Mouse (Mus musculus) left cerebral cortex, postnatal 25 days (tissue): ENCODE measurements at regions not wholly inside any gene's neighbourhood (a gene's known extent, or its start where the extent isn't known, plus 50 kb on each side); places are given as distances from the start of the nearest gene placed in this dataset.

Source experiments
- DNase-seq, 2 experiments: peaks; one replicate each; pipeline ENCODE4 v3.0.0; 2022; ENCODE audit warnings: low spot score in 2 of 2, mixed read lengths in 1 of 2
- intact Hi-C: fragments of 180-260 bp; cut with DNase I; formaldehyde crosslinking; loops from one replicate; pipeline ENCODE4 v1.15.1; 2025

DNA sequence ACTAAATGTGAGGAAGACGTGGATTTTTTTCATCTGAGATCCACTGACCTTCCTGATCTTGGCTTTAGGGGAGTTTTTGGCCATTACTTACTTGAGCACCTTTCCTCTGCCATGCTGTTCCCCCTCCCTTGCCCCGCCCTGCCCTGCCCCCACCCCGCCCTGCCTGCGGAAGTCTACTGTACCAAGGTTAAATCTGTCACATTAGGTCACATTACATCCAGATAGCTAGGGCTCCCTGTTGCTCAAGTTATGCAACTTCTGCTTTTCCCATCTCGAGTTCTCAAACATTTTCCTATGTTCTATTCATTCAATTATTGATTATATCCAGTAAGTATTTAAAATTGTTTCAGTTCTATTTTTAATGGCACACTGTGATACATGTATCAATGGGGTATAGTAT, 144.7 kb upstream of the Cnot2 start:
- intact Hi-C loops, result no loop called here
- DNase-seq, result no peak

DNA sequence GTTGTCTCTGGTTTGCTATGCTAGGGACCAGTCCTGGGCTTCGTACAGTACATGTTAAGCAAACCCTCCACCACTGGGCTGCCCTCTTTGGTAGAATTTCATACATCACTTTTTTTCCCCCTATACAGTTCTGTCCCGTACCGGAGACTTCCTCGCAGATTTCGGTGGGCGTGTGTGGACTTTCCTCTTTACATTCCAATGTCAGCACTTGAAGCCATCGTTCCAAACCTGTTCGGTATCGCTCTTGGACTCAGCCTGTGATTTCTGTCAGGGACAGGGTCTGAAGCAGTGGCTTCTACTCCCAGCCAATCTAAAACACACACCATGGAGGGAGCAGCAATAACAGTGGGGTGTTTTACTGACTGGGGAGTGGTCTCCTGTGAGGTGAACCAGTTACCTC, 140.7 kb upstream of the Cnot2 start:
- no peak for DNase-seq
- intact Hi-C loops, result no loop called here

DNA sequence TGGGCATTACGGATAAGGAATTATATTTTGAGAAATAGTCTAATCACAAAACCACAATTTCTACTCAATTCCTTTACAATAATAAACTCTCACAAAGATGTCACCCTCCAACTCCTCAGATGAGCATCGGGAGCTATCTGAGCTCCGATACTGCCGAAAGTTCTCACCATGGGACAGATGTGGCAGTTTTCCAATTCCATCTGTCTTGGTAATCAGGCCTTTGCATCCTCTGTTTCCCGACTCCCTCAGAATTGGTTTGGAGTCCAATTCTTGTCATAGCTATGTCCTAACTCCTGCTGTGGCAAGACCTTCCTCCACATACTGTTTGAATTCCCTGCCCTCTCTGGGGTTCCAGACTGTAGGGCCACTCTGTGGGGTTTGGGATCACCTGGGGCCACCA, 138.3 kb upstream of the Cnot2 start:
- intact Hi-C loops, result no loop called here
- no peak for DNase-seq

DNA sequence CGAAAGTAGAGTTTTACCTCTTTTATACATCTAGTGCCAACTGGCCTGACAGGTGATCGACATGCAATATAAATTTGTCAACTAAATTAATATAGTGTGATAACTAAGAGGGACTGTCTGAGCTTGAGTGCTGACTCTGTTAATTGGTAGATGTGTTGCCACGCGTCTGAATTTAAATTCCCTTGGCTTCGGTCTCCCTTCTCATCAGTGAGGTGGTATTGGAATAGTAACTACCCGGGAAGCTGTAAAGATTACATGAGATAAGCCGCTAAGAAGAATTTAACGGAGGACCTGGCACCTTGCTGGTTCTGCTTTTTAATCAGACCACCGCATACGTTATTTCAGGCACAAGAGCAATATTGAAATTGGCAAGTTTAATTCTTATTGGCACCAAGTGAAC, 136.7 kb upstream of the Cnot2 start:
- intact Hi-C loops, result no loop called here
- DNase-seq, result no peak

DNA sequence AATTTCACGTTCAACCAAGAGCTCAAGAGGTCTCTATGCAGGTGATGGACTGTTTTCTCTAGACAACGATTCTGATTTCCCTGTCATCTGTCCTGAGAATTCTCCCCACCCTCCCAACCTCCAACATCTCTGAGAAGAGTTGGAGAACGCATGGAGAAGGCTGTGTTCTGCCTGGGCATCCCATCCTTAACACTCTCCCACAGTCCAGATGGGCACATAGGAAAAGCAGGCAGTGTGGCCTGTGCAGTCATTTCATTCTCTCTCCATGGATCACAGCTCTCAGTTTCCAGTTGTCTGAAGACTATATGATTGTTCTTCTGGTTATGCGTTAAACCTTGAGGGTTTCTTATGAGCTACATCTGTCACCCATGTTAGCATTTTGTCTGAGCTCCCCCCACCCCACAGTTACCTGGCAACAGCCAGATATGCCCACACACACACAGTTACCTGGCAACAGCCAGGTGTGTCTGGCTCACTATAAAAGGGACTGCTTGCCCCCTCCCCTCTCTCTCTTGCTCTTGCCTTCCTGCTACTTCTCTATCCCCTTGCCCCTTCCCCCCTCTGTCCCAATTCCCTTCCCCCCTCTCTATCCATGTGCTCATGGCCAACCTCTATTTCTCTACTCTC, 135.8 kb upstream of the Cnot2 start:
- intact Hi-C loops, result no loop called here
- DNase-seq, result peak; percentile 11 to 62

DNA sequence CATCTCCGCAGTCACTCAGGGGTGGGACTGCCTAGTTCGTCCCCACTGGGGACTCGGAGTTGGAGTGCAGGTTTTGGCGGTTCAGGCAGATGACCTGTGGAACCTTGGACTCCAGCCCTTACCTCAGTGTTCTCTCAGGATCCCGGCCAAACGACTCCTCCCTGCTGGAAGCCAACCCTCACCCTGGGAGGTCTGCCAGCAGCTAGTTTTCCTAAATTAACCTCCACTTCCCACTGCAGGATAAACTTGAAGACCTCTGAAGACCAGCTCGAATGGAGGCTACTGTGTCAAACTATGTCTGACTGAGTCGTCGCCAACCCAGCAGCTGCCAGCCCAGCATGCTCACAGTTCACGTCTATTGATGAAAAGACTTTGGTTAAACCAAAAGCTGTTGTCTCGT, 132.1 kb upstream of the Cnot2 start:
- no peak for DNase-seq
- intact Hi-C loops, result no loop called here

DNA sequence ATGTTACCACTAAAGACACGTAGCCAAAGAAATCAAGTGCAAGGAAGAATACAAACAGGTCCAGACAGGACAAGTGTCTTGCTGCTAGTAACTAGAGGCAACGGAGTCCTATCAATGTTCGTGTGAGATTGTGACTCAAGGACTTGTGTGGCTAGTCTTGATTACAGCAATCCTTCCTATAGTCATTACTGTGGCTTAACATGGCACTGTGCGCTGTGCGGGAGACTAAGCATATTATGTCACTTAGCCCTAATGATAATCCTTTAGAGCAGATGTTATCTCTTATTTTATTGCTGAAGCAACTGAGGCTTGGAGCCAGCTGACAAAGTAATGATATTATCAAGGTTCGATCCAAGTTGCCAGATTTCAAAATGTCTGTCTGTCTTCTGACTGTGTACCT, 125.7 kb upstream of the Cnot2 start:
- intact Hi-C loops, result no loop called here
- no peak for DNase-seq

DNA sequence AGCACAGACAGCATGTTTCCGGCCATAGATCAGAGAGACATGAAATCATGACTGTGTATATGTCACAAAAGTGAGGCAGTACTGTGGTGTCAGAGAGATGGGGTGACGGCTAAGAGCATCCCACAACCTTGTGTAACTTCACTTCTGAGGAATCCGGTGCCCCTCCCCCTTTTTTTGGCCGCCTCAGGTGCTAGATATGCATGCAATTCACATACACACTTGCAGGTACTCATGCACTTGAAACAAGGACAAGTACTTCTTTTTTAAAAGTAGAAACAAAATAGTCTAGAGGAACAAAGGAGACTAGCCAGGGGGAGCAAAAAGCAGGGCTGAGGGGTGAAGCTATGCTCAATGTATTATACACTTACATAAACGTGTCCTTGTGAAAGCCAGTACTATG, 120.0 kb upstream of the Cnot2 start:
- intact Hi-C loops, result no loop called here
- DNase-seq, result no peak

DNA sequence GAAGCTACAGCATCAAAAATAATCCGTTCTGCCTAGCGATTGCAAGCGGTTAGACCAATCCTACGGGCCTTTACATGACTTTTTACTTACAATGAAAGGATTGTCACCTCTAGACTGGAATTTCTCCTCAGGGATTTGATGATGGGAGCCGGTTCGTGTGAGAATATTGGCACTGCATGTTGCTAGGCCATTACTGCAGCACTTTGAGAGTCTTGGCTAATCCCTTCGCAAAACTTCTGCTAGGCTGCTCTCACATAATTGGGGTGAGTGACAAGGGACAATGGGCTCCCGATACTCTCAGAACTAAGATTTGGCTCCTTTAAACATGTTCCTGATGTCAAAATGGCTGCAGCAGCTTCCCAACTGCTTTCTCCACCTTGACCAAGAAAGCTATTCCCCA, 118.4 kb upstream of the Cnot2 start:
- intact Hi-C loops, result no loop called here
- no peak for DNase-seq

DNA sequence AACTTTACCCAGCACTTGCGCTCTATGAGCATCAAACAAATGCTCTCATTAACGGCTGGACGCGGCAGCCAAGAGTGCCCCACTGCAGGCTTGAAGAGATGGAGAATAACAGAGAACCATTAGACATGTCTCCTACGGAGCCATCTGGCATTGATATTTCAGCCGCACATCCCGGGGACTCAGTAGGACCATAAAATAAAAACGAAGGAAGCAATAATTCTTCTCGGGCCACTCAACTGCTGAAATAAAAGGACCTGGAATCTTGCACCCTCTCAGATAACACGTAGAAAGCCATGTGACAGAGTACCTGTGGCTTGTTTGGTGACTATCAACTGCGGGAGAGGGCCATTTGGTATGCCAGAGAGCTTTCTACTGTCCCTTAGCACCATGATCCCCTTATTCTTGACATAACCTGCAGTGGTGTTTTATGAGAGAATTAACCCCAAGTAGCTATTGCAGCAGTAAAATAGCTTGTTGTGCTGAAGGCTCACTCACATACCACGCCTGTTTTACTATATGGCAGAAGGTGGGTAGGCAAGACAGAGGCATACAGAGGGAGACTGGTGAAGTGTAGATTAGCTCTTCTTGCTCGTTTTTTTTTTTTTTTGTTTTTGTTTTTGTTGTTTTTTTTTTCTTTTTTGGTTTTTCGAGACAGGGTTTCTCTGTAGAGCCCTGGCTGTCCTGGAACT, 116.5 kb upstream of the Cnot2 start:
- intact Hi-C loops, result no loop called here
- DNase-seq, result no peak

DNA sequence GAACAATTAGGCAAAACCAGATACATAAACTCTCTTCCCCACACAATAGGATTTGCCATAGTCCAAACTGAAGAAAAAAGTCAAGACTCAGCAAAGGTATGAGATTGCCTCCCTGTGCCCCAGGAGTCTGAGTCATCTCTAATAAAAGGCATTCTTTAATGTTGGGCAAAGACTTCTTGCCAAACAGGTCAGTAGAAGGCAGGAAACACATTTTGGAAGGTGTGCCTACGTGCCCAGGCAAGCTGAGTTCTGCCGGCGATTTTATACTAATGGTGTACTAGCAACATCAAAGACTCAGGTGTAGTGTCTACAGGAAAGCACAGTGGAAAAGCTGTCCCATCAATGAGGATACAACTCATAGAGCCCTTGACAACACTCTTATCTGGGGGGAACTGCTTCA, 112.5 kb upstream of the Cnot2 start:
- intact Hi-C loops, result no loop called here
- no peak for DNase-seq

DNA sequence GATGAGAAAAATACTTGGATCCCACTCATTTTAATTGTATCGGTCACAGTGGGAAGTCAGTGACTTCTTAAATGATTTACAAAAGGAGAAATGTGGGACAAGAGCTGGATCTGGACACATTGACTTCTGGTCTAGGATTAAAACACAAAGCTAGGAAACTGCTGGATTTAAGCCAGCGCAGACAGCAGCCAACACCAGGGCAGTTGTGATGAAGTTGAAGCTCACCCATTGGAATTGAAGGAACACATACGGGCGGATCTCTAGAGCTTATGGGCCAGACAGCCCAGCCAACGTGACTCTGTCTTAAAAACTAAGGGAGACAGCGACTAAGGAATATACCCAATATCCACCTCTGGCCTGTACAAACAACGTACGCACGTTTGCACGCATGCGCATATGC, 105.4 kb upstream of the Cnot2 start:
- intact Hi-C loops, result no loop called here
- no peak for DNase-seq

DNA sequence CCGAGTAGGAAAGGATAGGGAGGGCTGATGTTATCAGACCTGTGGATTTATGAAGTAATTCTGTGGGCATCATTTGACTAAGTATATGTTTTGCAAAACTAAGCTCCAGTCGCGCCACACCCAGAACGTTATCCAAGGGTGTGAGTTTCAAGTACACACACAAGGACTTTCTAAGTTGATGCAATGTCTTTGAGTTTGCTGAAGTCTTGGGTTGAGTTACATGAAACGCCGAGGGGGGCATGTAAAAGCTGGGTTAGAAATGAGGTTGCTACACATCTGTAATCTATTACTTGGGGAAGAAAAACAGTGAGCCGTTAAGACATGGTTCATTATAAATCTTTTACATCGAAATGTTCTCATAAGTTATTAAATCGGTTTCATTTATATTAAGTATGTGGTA, 102.1 kb upstream of the Cnot2 start:
- no peak for DNase-seq
- intact Hi-C loops, result no loop called here

DNA sequence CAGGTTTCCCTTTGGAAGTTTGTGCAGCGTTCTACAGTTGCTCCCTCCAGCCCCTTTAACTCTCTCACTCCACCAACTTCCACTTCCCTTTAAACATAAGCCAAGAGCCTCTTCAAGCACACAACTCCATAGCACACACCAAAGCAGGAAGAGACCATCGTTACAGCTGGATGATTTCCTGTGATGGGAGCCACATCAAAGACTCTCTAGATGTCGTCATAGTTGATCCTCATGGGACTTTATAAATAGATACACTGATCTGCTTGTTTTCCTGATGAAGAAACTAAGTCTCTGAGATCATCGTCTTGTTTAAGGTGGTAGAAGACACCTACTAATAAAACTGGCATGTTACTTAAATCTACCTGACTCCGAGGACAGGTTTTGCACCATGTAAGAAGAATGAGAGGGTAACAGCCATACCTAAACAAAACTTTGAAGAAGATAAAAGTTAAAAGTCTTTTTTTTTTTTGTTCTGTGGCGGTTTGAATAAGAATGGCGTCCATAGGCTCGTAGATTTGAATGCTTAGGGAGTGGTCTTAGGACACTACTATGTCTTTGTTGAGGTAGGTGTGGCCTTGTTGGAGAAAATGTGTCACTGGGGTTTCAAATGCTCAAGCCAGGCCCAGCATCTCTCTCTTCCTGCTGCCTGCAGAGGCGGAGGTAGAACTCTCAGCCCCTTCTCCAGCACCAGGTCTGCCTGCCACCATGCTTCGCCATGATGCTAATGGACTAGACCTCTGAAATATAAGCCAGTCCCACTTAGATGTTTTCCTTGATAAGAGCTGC, 97.8 kb upstream of the Cnot2 start:
- intact Hi-C loops, result no loop called here
- no peak for DNase-seq

DNA sequence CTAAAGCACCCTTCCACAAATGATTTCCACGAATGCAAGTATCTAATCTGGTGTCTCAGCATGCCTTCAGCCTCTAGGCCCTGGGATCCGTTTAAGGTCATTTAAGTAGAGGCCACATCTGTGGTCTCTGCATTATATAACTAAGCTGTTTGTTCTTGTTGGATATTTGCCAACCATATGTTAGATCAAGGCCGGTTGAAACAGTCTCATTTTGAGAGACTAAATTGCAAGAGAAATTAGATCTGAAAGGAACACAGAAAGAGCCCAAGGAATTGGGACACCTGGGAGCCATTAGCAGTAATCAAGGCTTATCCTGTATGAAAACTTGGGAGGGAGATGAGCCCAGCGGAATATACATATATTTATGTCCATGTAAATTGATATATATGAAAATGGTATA, 96.6 kb upstream of the Cnot2 start:
- DNase-seq, result no peak
- intact Hi-C loops, result no loop called here

DNA sequence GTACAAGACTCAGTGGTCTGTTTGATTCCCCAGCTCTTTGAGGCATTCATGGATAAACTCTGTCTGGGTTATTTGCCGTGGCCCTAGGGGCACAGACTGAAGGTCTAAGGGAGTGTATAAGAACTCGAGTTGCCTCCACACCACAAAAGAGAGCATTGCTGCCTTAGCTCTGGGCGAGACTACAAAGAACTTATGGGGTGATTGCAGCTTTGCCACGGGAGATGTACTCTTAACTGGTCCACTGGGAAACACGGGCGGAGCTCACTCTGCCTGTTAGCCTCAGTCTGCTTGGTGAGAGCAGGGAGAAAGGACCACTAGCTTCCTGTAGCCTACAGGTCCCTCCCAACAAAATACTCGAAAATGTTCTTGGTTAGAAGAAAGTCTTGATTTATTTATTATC, 93.9 kb upstream of the Cnot2 start:
- intact Hi-C loops, result no loop called here
- DNase-seq, result no peak

DNA sequence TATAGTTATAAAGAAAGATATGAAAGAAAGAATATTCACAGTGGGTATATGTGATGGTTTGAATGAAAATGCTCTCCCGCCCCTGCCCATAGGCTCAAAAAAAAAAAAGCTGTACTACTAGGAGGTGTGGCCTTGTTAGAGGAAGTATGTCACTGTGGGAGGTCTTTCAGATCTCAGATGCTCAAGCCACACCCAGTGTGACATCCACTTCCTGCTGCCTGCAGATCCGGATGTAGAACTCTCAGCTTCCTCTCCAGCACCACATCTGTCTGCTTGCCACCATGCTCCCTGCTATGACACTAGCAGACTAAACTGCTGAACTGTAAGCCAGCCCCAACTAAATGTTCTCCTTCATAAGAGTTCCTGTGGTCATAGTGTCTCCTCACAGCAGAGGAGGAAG, 93.0 kb upstream of the Cnot2 start:
- no peak for DNase-seq
- intact Hi-C loops, result no loop called here

DNA sequence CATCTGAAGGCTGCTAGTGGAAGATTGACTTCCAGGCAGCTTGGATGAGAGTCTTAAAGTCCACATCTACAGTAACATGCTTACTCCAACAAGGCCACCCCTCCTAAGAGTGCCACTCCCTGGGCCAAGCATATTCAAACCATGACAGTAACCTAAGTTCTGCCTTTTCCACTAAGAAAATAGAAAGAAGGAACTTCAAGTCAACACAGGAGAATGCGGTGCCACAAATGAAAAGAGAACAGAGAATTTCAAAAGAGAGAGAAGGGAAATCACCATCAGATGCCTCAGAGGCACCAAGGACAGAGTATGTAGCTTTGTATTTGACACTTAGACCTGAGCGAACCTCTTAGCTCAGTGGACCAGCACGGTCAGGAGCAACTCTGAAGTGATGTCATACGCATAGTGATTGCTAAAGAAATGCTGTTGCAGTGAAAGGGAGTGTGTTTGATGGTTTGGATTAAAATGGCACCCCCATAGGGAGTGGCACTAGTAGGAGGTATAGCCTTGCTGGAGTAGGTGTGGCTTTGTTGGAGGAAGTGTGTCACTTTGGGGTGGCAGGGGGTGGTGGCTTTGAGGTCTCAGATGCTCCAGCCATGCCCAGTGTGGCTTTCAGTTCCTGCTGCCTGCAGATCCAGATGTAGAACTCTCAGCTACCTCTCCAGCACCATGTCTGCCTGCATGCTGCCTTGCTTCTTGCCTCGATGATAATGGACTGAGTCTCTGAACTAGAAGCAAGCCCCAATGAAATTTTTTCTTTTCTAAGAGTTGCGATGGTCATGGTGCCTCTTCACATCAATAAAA, 77.1 kb upstream of the Cnot2 start:
- intact Hi-C loops, result no loop called here
- no peak for DNase-seq

DNA sequence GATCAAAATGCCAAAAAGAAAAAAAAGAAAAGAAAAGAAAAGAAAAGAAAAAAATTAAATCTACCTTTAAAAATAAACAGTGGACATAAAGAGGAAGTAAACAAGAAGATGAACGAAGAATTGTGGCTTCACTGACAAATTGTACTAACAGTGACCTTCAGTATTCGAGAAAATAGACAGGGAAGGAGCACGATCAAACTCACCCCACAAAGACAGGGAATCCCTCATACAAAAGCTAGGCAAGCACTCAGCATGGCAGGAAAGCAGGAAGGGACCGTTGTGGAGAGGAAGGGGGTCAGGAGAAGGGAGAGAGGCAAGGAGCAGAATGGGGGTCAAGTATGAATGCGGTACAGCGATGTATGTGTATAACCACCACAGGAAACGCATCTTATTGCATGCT, 74.6 kb upstream of the Cnot2 start:
- DNase-seq, result no peak
- intact Hi-C loops, result no loop called here

DNA sequence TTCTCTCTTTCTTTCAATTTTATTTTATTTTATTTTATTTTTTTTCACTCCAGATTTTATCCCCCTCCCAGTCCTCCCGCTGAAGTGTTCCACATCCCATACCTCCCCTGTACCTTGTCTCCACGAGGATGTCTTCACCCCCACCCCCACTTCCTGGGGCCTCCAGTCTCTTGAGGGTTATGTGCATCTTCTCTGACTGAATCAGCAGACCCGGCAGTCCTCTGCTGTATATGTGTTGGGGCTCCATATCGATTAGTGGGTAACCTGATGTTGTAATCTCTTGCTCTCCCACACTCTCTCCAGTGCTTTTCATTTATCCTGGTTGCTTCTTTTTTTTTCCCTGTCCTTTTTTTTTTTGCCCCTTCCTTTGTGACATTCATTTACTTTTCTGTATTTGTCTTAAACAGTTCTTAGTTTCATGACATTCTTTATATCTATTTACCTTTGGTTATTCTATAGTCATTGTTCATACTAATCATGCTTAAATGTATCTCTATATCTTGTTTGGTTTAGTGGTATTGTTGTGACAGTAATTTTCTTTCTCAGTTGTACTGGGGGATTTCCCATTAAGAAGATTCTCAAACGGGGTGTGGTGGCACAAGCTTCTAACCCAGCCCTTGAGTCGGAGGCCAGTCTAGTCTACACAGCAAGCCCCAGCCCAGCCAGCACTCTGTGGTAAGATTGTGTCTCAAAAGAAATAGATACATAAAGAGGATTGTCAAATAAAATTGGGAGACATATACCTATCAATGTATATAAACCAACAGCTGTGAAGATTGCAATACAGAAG, 73.9 kb upstream of the Cnot2 start:
- DNase-seq, result no peak
- intact Hi-C loops, result no loop called here
